Mouse (Mus musculus) kidney, adult 11 months (tissue): ENCODE data around the gene Csrnp1.
A peak's percentile ranks its signal among the peaks of the same experiment; 100 is the strongest.

ENCODE experiments used
- DNase-seq: peaks from one replicate; pipeline ENCODE4 v3.0.0; 2022

Csrnp1 gene

GRCm38 (mm10) chr9:120001945-120002725 is 17.7 kb upstream of the Csrnp1 start:
- peak; percentile 92 for DNase-seq

- DNase-seq: peak; percentile 46
Observed at GRCm38 (mm10) chr9:120000761-120001160, 16.3 kb upstream of the Csrnp1 start.

- DNase-seq: peak; percentile 2
Observed at GRCm38 (mm10) chr9:119999636-120000035, 15.2 kb upstream of the Csrnp1 start.

GRCm38 (mm10) chr9:119998776-119999175 is 14.3 kb upstream of the Csrnp1 start:
- DNase-seq: peak; percentile 4

- no peak for DNase-seq
Observed at GRCm38 (mm10) chr9:119996080-119996479, 11.6 kb upstream of the Csrnp1 start.

GRCm38 (mm10) chr9:119994207-119994606 is 9.7 kb upstream of the Csrnp1 start:
- no peak for DNase-seq

- no peak for DNase-seq
Observed at GRCm38 (mm10) chr9:119993092-119993844, 8.8 kb upstream of the Csrnp1 start.

- no peak for DNase-seq
Observed at GRCm38 (mm10) chr9:119991310-119991709, 6.9 kb upstream of the Csrnp1 start.

GRCm38 (mm10) chr9:119988304-119988703 is 3.8 kb upstream of the Csrnp1 start:
- no peak for DNase-seq

- DNase-seq: no peak
Observed at GRCm38 (mm10) chr9:119985881-119986574, 1.6 kb upstream of the Csrnp1 start.

GRCm38 (mm10) chr9:119983585-119984535 is 598 bp downstream of the Csrnp1 start:
- peak; percentile 89 for DNase-seq

GRCm38 (mm10) chr9:119982956-119983551 is 1.4 kb downstream of the Csrnp1 start:
- peak; percentile 71 for DNase-seq

- peak; percentile 82 for DNase-seq
Observed at GRCm38 (mm10) chr9:119982241-119982811, 2.1 kb downstream of the Csrnp1 start.

GRCm38 (mm10) chr9:119981183-119982179 is 3.0 kb downstream of the Csrnp1 start:
- peak; percentile 85 for DNase-seq

- peak; percentile 51 for DNase-seq
Observed at GRCm38 (mm10) chr9:119980770-119981182, 3.7 kb downstream of the Csrnp1 start.

GRCm38 (mm10) chr9:119979749-119980148 is 4.7 kb downstream of the Csrnp1 start:
- DNase-seq: no peak

GRCm38 (mm10) chr9:119978811-119979441 is 5.5 kb downstream of the Csrnp1 start:
- no peak for DNase-seq

- DNase-seq: no peak
Observed at GRCm38 (mm10) chr9:119978151-119978810, 6.2 kb downstream of the Csrnp1 start.

GRCm38 (mm10) chr9:119977557-119978060 is 6.8 kb downstream of the Csrnp1 start:
- DNase-seq: no peak
